Comparison of ENCODE assay signal across 23 mouse cellular contexts in genomic region chr4:150721619-150722283, GRCm38 (mm10).
DNase-seq lines count a peak whose midpoint lies in the region; ATAC-seq and TF ChIP-seq lines count a peak whose summit lies in the region.
"Had no signal": no experiment of that assay in that cellular context is flagged by ENCODE, and none has a peak within 500 bp of the region (broad histone marks: within the 10 kb centered on the region; RNA-seq: fewer than 3 reads in every experiment).

No protein-coding gene starts in this region.

- 0 out of 2 replicates have a peak, but pooled peaks have one; percentile 23 for ATAC-seq in forebrain, embryonic 14.5 days
- no peak for ATAC-seq in forebrain, embryonic 11.5 days (replicated peaks; ENCODE audit: low FRiP score)
- peak; percentile 50; the same call in 1 of the 2 replicates for ATAC-seq in midbrain, embryonic 13.5 days
- no peak for ATAC-seq in midbrain, embryonic 14.5 days (ENCODE audit: low FRiP score, low TSS enrichment)
- peak; percentile 32; the same call in 1 of the 2 replicates for ATAC-seq in granulocyte monocyte progenitor cell, adult 5-6 weeks (replicated peaks; ENCODE audit: poor library complexity, severe bottlenecking)
- peak; percentile 13; the same call in 1 of the 2 replicates for ATAC-seq in intestine, postnatal 0 days
- ATAC-seq: activated CD4-positive, CD25-positive, alpha-beta regulatory T cell, adult 4 months; CD4-positive, CD25-positive, alpha-beta regulatory T cell, adult 4 months had no signal

- no peak overlapping the region for H3K4me3 ChIP-seq in forebrain, embryonic 14.5 days (ENCODE audit: low read depth, low read length)
- H3K4me3 ChIP-seq in forebrain, embryonic 11.5 days (ENCODE audit: low read depth, low read length): no peak overlapping the region
- no peak overlapping the region for H3K4me3 ChIP-seq in midbrain, embryonic 13.5 days (replicated peaks)
- H3K4me3 ChIP-seq in midbrain, embryonic 14.5 days (replicated peaks; ENCODE audit: low read depth, low read length): no peak overlapping the region
- no peak overlapping the region for H3K4me3 ChIP-seq in intestine, postnatal 0 days (ENCODE audit: low read depth, low read length)
- H3K4me3 ChIP-seq: embryonic facial prominence, embryonic 10.5 days; layer of hippocampus, adult 2 months; left cerebral cortex, adult 2 months; liver, embryonic 15.5 days; myocyte had no signal

- DNase-seq in forebrain, embryonic 14.5 days (ENCODE audit: low spot score): no peak
- no peak for DNase-seq in forebrain, embryonic 11.5 days (ENCODE audit: low spot score)
- no peak for DNase-seq in midbrain, embryonic 14.5 days
- DNase-seq in lung, postnatal 25 days (ENCODE audit: low spot score): no peak
- DNase-seq in layer of hippocampus, postnatal 10 days (ENCODE audit: low spot score in 2 of 2): no peak
- DNase-seq: adrenal gland, postnatal 25 days; cerebellum, adult 18-20 months; cerebellum, postnatal 36 days; gastrocnemius, postnatal 25 days; lung, postnatal 10 days; right cerebral cortex, postnatal 14 days; thymus, postnatal 4 days had no signal

- H3K27ac ChIP-seq in forebrain, embryonic 14.5 days (ENCODE audit: low read depth, low read length): no peak overlapping the region
- no peak overlapping the region for H3K27ac ChIP-seq in forebrain, embryonic 11.5 days (ENCODE audit: low read depth, low read length)
- H3K27ac ChIP-seq in midbrain, embryonic 13.5 days: peak overlapping the region; percentile 35; the same call in 1 of the 2 replicates
- H3K27ac ChIP-seq in midbrain, embryonic 14.5 days (replicated peaks; ENCODE audit: low read depth, low read length): no peak overlapping the region
- H3K27ac ChIP-seq in intestine, postnatal 0 days (ENCODE audit: low read depth, low read length): no peak overlapping the region
- H3K27ac ChIP-seq: embryonic facial prominence, embryonic 10.5 days; kidney, postnatal 0 days; layer of hippocampus, adult 2 months; left cerebral cortex, adult 2 months; liver, embryonic 15.5 days had no signal

- 34% methylated on average over 11 of the region's 12 CpGs for WGBS in forebrain, embryonic 14.5 days
- 51% methylated on average over 12 of the region's 12 CpGs for WGBS in forebrain, embryonic 11.5 days
- 46% methylated on average over 12 of the region's 12 CpGs for WGBS in midbrain, embryonic 13.5 days
- 39% methylated on average over 12 of the region's 12 CpGs for WGBS in midbrain, embryonic 14.5 days
- 51% methylated on average over 12 of the region's 12 CpGs for WGBS in intestine, postnatal 0 days

- H3K9me3 ChIP-seq in forebrain, embryonic 14.5 days (replicated peaks; ENCODE audit: control insufficient read depth, low read length): no peaks in the 10 kb centered on the region
- no peaks in the 10 kb centered on the region for H3K9me3 ChIP-seq in forebrain, embryonic 11.5 days (ENCODE audit: control insufficient read depth, low read length)
- peaks cover 2% of the 10 kb centered on the region; the same call in 1 of the 2 replicates for H3K9me3 ChIP-seq in midbrain, embryonic 13.5 days
- no peaks in the 10 kb centered on the region for H3K9me3 ChIP-seq in midbrain, embryonic 14.5 days (ENCODE audit: control insufficient read depth, low read length)
- 0 out of 2 replicates have a peak, but pooled peaks cover 3% of the 10 kb centered on the region for H3K9me3 ChIP-seq in intestine, postnatal 0 days (ENCODE audit: control insufficient read depth)
- H3K9me3 ChIP-seq: liver, embryonic 15.5 days had no signal

- H3K27me3 ChIP-seq in forebrain, embryonic 14.5 days (replicated peaks; ENCODE audit: control insufficient read depth, insufficient read depth, low read length): no peaks in the 10 kb centered on the region
- no peaks in the 10 kb centered on the region for H3K27me3 ChIP-seq in forebrain, embryonic 11.5 days (ENCODE audit: control insufficient read depth, insufficient read depth, low read length)
- no peaks in the 10 kb centered on the region for H3K27me3 ChIP-seq in midbrain, embryonic 13.5 days
- no peaks in the 10 kb centered on the region for H3K27me3 ChIP-seq in midbrain, embryonic 14.5 days (ENCODE audit: control insufficient read depth, insufficient read depth, low read length)
- no peaks in the 10 kb centered on the region for H3K27me3 ChIP-seq in intestine, postnatal 0 days (replicated peaks; ENCODE audit: control insufficient read depth, insufficient read depth, low read length)
- H3K27me3 ChIP-seq: liver, embryonic 15.5 days had no signal

- H3K4me1 ChIP-seq in forebrain, embryonic 14.5 days (ENCODE audit: control insufficient read depth, insufficient read depth, low read length): no peaks in the 10 kb centered on the region; the same call in 1 of the 2 replicates
- no peaks in the 10 kb centered on the region for H3K4me1 ChIP-seq in forebrain, embryonic 11.5 days (replicated peaks; ENCODE audit: control insufficient read depth, insufficient read depth, low read length)
- H3K4me1 ChIP-seq in midbrain, embryonic 13.5 days (replicated peaks): 0 out of 2 replicates have a peak, but pooled peaks cover 23% of the 10 kb centered on the region
- 0 out of 2 replicates have a peak, but pooled peaks cover 3% of the 10 kb centered on the region for H3K4me1 ChIP-seq in midbrain, embryonic 14.5 days (ENCODE audit: control insufficient read depth, insufficient read depth, low read length)
- no peaks in the 10 kb centered on the region for H3K4me1 ChIP-seq in intestine, postnatal 0 days (replicated peaks; ENCODE audit: control insufficient read depth, insufficient read depth, low read length)
- H3K4me1 ChIP-seq: liver, embryonic 15.5 days had no signal

- no peaks in the 10 kb centered on the region for H3K36me3 ChIP-seq in forebrain, embryonic 14.5 days (ENCODE audit: control insufficient read depth, insufficient read depth, low read length)
- no peaks in the 10 kb centered on the region for H3K36me3 ChIP-seq in forebrain, embryonic 11.5 days (ENCODE audit: control insufficient read depth, insufficient read depth, low read length)
- H3K36me3 ChIP-seq in midbrain, embryonic 13.5 days: no peaks in the 10 kb centered on the region
- no peaks in the 10 kb centered on the region for H3K36me3 ChIP-seq in midbrain, embryonic 14.5 days (ENCODE audit: control insufficient read depth, insufficient read depth, low read length)
- no peaks in the 10 kb centered on the region for H3K36me3 ChIP-seq in intestine, postnatal 0 days (ENCODE audit: control insufficient read depth, insufficient read depth)
- H3K36me3 ChIP-seq: embryonic facial prominence, embryonic 10.5 days; liver, embryonic 15.5 days had no signal

- TF ChIP-seq CTCF in intestine, postnatal 0 days (IDR thresholded peaks at IDR 0.05; ENCODE audit: low read depth): no peak

- H3K4me2 ChIP-seq in forebrain, embryonic 14.5 days (ENCODE audit: low read length): no peak overlapping the region
- H3K4me2 ChIP-seq in forebrain, embryonic 11.5 days (ENCODE audit: low read depth, low read length, severe bottlenecking): no peak overlapping the region
- H3K4me2 ChIP-seq in midbrain, embryonic 13.5 days (replicated peaks): peak overlapping the region; percentile 7
- H3K4me2 ChIP-seq in midbrain, embryonic 14.5 days (ENCODE audit: low read length): no peak overlapping the region
- H3K4me2 ChIP-seq in intestine, postnatal 0 days (replicated peaks; ENCODE audit: low read depth): no peak overlapping the region
- H3K4me2 ChIP-seq: liver, embryonic 15.5 days had no signal

- no peak overlapping the region for H3K9ac ChIP-seq in forebrain, embryonic 14.5 days (ENCODE audit: low read length)
- no peak overlapping the region for H3K9ac ChIP-seq in forebrain, embryonic 11.5 days (ENCODE audit: low read length)
- no peak overlapping the region for H3K9ac ChIP-seq in midbrain, embryonic 13.5 days (replicated peaks)
- H3K9ac ChIP-seq in midbrain, embryonic 14.5 days (replicated peaks; ENCODE audit: low read length): no peak overlapping the region
- H3K9ac ChIP-seq in intestine, postnatal 0 days (ENCODE audit: low read depth, low read length): no peak overlapping the region
- H3K9ac ChIP-seq: liver, embryonic 15.5 days had no signal

Comparison
In these comparisons a context has a peak if more than half of its experiments do, and no peak if none do; other contexts are left out.
1. ATAC-seq: peak in forebrain, embryonic 14.5 days (single experiment), midbrain, embryonic 13.5 days (single experiment), granulocyte monocyte progenitor cell, adult 5-6 weeks (single experiment) and intestine, postnatal 0 days (single experiment); none in forebrain, embryonic 11.5 days (single experiment) and midbrain, embryonic 14.5 days (single experiment).